Mouse (Mus musculus) bone marrow macrophage, adult 2 months (primary cell): Measurements from ENCODE around the gene Gm10203. TPM values are rescaled to one million over a fixed set of nuclear protein-coding genes. Genes with fewer than 3 reads are reported as not detected.
"Not testable (repeated sequence)": the region's sequence is repeated elsewhere in the genome, so short reads cannot be mapped to it uniquely, and the experiment has no call there.

ENCODE experiments used
- H3K27ac ChIP-seq: 2 replicates; pipeline ENCODE4 v1.5.1; 2012; ENCODE audit warnings: low read depth, low read length; ENCODE audit not compliant: insufficient read depth
- H3K4me1 ChIP-seq: 2 replicates; pipeline ENCODE4 v1.6.1; 2012; ENCODE audit warnings: low read length; ENCODE audit not compliant: control insufficient read depth, insufficient read depth
- H3K4me3 ChIP-seq: 2 replicates; pipeline ENCODE4 v1.5.1; 2012; ENCODE audit warnings: mild to moderate bottlenecking, low read length, moderate library complexity; ENCODE audit not compliant: insufficient read depth
- CTCF ChIP-seq: IDR thresholded peaks from 2 replicates; pipeline ENCODE4 v1.5.1; 2012; ENCODE audit warnings: low read depth, mild to moderate bottlenecking, low read length, moderate library complexity
- POLR2A ChIP-seq: IDR thresholded peaks from 2 replicates; pipeline ENCODE4 v1.6.1; 2012; ENCODE audit warnings: mild to moderate bottlenecking, low read depth, low read length, borderline replicate concordance
- polyA plus RNA-seq: library from polyadenylated mRNA; stranded (reverse); fragments of >200 nt; gene quantifications from 2 replicates; pipeline ENCODE4 v1.2.4, GENCODE M21; 2012; ENCODE audit not compliant: missing spikeins, insufficient read depth, insufficient read length

Gene Gm10203
- polyA plus RNA-seq, 1 experiment = not detected

DNA sequence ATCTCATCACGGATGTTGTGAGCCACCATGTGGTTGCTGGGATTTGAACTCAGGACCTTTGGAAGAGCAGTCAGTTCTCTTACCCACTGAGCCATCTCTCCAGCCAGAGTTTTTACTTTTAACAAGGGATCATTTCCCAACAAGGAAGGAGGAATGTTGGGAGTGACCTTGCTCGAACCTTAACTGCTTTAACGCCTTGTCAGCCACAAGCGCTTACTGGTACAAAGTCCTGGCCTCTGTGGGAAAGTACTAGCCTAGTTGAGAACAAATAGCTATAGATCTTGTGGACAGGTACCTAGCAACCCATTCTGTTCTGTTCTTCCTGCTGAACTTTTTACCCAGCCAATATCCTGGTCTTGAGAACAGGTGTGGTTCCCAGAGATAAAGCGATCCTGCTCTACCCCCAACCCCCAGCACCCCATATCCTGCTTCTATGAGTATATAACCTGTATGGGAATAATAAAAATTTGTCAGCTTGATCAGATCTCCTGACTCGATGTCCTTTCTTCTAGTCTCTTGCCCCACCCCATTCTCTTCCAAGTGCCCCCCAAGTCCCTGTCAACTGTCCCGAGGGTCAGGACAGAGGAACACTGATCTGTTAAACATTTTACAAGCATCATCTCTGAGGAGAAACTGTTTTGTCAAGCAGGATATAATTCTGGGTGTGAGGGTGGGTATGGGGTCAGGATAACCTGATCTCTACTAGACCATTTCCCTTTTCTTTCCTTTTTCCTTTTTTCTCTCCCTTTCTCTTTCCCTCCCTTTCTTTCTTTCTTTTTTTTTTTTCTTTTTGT, 18.7 kb downstream of the Gm10203 start:
- no peak overlapping the region for H3K27ac ChIP-seq
- no peak overlapping the region for H3K4me3 ChIP-seq
- TF ChIP-seq CTCF = no peak
- TF ChIP-seq POLR2A = no peak
- H3K4me1 ChIP-seq = no peaks in the 10 kb centered on the region

DNA sequence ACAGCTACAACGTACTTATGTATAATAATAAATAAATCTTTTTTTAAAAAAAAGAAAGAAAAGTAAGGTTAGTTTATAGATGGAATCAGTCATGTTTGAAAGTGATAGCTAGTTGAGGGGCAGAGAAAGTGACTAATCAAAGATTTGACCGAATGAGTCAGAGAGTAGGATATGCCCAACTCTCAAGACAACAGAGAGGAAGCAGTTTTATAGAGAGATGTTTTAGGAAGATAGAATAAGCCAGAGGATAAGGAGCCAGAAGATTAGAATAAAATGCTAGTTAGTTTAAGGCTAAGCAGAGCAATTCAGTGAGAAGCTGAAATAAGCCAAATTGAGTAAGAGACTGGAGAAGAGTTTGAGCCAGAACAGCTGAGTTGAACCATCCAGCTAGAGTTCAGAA, 22.1 kb downstream of the Gm10203 start:
- Histone ChIP-seq H3K4me1 (no peaks in the 10 kb centered on the region), H3K4me3 (no peak overlapping the region), H3K27ac (no peak overlapping the region)
- TF ChIP-seq POLR2A = no peak
- TF ChIP-seq CTCF = no peak

DNA sequence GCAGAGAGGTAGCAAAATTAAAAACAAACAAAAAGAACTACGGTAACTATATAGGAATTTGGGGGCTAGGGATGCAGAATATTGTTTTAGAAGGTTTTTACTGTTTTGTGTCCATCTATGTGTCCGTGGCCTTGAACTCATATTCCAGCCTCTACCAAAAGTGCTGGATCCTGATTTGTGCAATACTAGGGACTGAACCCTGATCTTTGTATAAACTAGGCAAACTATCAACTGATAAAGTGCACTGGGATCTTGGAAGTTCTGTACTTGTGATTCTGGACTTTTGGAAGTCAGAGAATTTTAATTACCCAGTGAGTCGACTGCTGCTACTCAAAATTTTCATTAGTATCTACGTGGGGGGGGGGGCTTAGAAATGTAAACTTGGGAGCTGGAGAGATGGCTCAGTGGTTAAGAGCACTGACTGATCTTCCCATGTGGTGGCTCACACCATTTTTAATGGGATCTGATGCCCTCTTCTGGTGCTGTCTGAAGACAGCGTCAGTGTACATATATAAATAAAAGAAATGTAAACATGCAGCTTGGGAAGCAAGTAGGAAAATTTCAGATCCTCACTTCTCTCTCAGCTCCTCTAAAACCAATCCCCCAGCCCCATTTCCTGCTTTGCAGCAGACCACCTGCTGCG, 23.6 kb downstream of the Gm10203 start:
- no peak overlapping the region for H3K27ac ChIP-seq
- TF ChIP-seq CTCF (no peak), POLR2A (no peak)

DNA sequence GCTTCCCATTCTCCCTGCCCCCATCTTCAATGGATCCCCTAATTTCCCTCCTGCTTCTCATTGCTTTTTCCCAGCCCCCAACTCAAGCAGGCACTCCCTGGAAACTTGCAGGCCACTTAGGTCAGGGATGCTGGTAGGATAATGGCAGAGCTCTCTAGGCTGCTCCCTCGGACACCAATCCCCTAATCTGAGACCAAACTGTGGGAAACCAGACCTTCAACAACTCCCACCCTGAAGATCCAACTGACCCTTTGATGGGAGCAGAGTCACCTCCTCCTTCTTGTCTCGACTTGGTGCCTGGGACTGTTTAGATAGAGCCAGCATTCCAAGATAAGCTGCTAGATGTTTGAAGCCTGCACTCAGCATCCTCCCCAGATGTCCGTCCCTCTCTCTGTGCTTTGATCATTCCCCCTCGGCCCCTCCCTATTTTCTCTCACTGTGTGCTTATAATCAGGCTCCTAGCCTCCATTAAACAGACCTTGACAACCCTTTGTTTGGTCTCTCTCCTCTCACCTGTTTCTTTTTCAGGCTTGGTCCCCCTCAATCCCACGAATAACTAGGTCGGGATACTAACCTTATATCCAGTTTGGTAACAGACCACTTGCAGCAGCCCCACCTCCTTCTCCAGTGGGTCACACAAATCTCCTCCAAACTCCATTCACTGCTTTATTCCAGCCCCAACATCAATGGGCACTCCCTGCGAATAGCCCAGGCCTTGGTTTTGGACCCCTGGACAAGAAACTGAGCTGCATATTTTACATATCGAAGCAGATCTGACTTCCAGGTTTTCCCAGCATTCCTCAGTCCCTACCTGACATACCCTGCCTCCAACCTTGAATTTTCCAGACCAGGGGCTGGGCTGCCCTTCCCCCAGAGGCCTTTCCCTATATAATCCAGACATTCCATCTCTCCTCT, 24.4 kb downstream of the Gm10203 start:
- Histone ChIP-seq H3K4me1 (no peaks in the 10 kb centered on the region), H3K27ac (no peak overlapping the region), H3K4me3 (no peak overlapping the region)
- no peak for TF ChIP-seq POLR2A
- no peak for TF ChIP-seq CTCF

More for the DNA sequence above, 23.6 kb downstream of the Gm10203 start:
- H3K4me1 ChIP-seq = no peaks in the 10 kb centered on the region
- no peak overlapping the region for H3K4me3 ChIP-seq

DNA sequence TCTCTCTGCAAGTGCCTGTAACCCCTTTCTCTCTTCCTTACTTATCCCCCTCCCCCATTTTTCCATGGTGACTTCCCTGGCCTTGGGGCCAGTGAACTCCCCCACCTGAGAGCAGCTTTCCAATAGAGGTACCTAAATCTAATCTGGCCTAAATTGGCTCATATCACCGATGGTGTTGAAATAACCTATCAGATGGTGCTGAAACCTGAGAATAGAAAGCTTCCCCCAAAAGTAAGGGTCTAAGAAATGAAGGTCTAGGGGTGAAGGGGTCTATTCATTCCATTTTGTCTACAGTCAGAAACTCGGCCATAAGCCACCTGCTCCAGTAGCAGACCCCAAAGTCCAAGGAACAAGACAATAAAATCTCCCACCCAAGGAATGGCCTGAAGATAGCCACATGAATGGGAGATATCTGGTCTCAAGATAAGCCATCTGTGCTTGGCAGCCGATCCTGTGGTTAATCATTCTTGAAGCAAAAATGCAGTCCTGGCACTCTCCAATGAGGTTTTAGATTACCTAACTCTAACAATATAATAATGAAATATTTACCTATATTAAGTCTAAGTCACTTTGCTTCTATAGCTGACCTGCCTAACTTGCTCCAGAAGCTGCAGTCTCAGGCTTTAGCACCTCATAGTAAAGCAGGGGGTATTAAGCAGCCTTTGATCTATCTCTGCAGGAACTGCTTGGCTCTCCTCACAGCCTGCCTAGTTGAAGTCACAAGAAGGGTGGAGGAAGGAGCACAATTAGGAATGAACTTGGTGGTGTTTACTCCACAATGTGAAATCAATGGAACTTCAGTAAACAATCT, 25.3 kb downstream of the Gm10203 start:
- Histone ChIP-seq H3K27ac (no peak overlapping the region), H3K4me3 (no peak overlapping the region), H3K4me1 (no peaks in the 10 kb centered on the region)
- no peak for TF ChIP-seq POLR2A
- TF ChIP-seq CTCF = no peak

DNA sequence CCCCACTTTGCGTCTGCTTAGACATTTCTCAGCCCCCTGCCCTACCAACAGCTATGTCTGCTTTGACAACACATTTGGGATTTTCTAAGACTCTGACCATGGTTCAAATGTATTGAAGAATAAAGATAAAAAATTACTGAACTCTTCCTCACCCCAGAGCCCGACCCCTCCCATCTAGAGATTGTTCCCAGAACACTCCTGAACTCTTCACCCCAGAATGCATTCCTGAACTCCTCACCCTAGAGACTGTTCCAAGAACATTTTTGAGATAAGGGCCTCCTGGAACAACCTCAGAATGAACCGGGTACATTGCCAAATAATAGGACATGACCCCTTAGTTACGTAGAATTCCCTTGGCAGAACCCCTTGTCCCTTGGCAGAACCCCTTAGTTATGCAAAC, 37.1 kb downstream of the Gm10203 start:
- H3K4me1 ChIP-seq, H3K27ac ChIP-seq, H3K4me3 ChIP-seq: not testable (repeated sequence)

DNA sequence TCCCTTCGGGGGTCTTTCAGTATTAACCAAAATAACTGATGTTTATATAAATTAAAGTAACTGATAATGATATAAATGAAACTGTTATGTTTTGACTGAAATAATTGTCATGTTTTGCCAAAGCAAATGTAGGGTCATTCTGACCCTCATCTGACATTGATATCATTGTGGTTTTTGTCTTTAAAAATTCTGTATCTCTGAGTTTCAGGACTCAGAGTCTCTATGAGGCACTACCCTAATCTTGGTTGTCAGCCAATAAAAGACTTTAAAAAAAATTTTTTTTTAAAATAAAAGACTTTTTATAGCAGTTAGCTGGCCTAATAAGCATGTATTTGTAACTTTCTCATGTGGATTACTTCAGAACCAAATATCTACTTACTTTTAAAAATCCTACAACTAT, 37.7 kb downstream of the Gm10203 start:
- TF ChIP-seq POLR2A (no peak), CTCF (no peak)
- H3K27ac ChIP-seq = no peak overlapping the region
- H3K4me3 ChIP-seq = no peak overlapping the region
- H3K4me1 ChIP-seq = no peaks in the 10 kb centered on the region

DNA sequence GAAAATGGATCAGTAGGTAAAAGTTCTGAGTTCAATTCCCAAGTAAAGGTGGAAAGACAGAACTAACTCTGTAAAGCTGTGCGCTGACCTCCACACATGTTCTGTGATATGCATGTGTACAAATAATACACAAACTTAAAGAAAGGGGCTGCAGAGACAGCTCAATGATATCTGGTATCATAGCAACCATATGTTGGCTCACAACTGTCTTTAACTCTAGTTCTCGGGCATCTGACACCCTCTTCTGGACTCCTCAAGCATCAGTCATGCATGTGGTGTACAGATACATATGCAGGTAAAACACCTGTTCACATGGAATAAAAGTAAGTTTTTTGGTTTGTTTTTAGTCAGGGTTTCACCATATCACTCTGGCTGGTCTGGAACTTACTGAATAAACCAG, 38.5 kb downstream of the Gm10203 start:
- Histone ChIP-seq H3K4me1 (no peaks in the 10 kb centered on the region), H3K4me3 (no peak overlapping the region), H3K27ac (no peak overlapping the region)
- no peak for TF ChIP-seq POLR2A
- no peak for TF ChIP-seq CTCF

DNA sequence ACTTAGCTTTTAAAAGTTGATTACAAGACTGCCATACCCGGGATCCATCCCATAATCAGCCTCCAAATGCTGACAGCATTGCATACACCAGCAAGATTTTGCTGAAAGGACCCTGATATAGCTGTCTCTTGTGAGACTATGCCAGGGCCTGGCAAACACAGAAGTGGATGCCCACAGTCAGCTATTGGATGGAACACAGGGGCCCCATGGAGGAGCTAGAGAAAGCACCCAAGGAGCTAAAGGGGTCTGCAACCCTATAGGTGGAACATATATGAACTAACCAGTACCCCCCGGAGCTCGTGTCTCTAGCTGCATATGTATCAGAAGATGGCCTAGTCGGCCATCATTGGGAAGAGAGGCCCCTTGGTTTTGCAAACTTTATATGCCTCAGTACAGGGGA, 40.0 kb downstream of the Gm10203 start:
- H3K4me3 ChIP-seq, H3K27ac ChIP-seq: not testable (repeated sequence)
- peaks cover 14% of the 10 kb centered on the region for H3K4me1 ChIP-seq
